Mouse (Mus musculus): ENCODE measurements at regions not wholly inside any gene's neighbourhood (a gene's known extent, or its start where the extent isn't known, plus 50 kb on each side); places are given as distances from the start of the nearest gene placed in this dataset.

DNA sequence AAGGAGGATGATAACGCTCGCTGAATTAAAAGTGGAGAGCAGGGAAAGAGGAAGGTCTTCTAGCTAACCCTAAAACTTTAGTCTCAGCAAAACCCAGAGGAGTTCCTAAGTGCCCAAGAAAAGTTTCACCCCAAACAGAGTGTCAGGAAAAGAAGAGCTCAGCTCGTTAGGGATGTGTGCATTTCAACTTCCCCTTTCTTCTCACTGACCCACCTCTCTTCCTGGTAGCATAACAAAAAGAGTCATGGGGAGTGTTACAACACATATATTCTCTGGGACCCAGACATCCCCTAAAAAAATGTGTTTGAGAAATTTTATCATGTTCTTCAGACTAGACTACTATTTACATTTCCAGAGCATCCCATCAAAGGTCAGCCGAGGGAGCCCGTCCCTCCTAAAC is 432.6 kb downstream of the Mctp2 start:
- H3K27ac ChIP-seq (ENCODE audit: insufficient read depth, low read length): no peak overlapping the region
- TF ChIP-seq CTCF (IDR thresholded peaks at IDR 0.05; ENCODE audit: extremely low read depth, insufficient read depth, low read length) (no peak), POLR2A (IDR thresholded peaks at IDR 0.05; ENCODE audit: extremely low read depth, insufficient read depth, low read length) (no peak)
- no peak overlapping the region for H3K4me3 ChIP-seq (ENCODE audit: insufficient read depth, low read length)
- no peaks in the 10 kb centered on the region for H3K4me1 ChIP-seq (ENCODE audit: control insufficient read depth, insufficient read depth, low read length)

- Histone ChIP-seq H3K27ac (ENCODE audit: insufficient read depth, low read length) (no peak overlapping the region), H3K4me1 (ENCODE audit: control insufficient read depth, insufficient read depth, low read length) (no peaks in the 10 kb centered on the region), H3K4me3 (ENCODE audit: insufficient read depth, low read length) (no peak overlapping the region)
- TF ChIP-seq CTCF (IDR thresholded peaks at IDR 0.05; ENCODE audit: extremely low read depth, insufficient read depth, low read length) (no peak), POLR2A (IDR thresholded peaks at IDR 0.05; ENCODE audit: extremely low read depth, insufficient read depth, low read length) (no peak)
Measured at GRCm38 (mm10) chr7:71872912-71873311, 433.5 kb downstream of the Mctp2 start.

- H3K27ac ChIP-seq (ENCODE audit: insufficient read depth, low read length): no peak overlapping the region
- TF ChIP-seq CTCF (IDR thresholded peaks at IDR 0.05; ENCODE audit: extremely low read depth, insufficient read depth, low read length) (peak; percentile 94), POLR2A (IDR thresholded peaks at IDR 0.05; ENCODE audit: extremely low read depth, insufficient read depth, low read length) (no peak)
- H3K4me3 ChIP-seq (ENCODE audit: insufficient read depth, low read length): no peak overlapping the region
- H3K4me1 ChIP-seq (ENCODE audit: control insufficient read depth, insufficient read depth, low read length): no peaks in the 10 kb centered on the region
Measured at GRCm38 (mm10) chr7:71867090-71867489, 439.3 kb downstream of the Mctp2 start.

GRCm38 (mm10) chr7:71865371-71866166 is 440.8 kb downstream of the Mctp2 start:
- H3K27ac ChIP-seq (ENCODE audit: insufficient read depth, low read length): no peak overlapping the region
- H3K4me3 ChIP-seq (ENCODE audit: insufficient read depth, low read length): no peak overlapping the region
- TF ChIP-seq POLR2A (IDR thresholded peaks at IDR 0.05; ENCODE audit: extremely low read depth, insufficient read depth, low read length) (no peak), CTCF (IDR thresholded peaks at IDR 0.05; ENCODE audit: extremely low read depth, insufficient read depth, low read length) (no peak)
- H3K4me1 ChIP-seq (ENCODE audit: control insufficient read depth, insufficient read depth, low read length): no peaks in the 10 kb centered on the region

DNA sequence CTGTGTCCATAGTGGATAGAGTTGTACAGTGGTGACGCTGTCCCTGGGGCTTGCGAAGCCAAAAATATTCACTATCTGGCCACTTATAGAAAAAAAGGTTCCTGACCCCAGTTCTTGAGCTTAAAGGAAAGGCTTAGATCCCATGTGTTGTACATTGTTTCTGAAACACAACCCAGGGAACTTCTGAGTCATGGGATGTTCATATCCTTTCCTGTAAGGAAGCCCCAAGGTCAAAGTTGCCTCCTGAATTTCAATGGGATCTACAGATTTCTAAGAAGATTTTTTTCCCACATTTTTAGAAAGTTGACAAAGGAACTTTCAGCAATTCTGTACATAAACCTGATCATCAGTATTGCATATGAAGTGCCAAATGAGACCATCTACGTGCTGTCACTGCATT is 453.5 kb downstream of the Mctp2 start:
- Histone ChIP-seq H3K4me3 (ENCODE audit: insufficient read depth, low read length) (no peak overlapping the region), H3K27ac (ENCODE audit: insufficient read depth, low read length) (no peak overlapping the region)
- TF ChIP-seq POLR2A (IDR thresholded peaks at IDR 0.05; ENCODE audit: extremely low read depth, insufficient read depth, low read length): no peak
- TF ChIP-seq CTCF (IDR thresholded peaks at IDR 0.05; ENCODE audit: extremely low read depth, insufficient read depth, low read length): no peak

DNA sequence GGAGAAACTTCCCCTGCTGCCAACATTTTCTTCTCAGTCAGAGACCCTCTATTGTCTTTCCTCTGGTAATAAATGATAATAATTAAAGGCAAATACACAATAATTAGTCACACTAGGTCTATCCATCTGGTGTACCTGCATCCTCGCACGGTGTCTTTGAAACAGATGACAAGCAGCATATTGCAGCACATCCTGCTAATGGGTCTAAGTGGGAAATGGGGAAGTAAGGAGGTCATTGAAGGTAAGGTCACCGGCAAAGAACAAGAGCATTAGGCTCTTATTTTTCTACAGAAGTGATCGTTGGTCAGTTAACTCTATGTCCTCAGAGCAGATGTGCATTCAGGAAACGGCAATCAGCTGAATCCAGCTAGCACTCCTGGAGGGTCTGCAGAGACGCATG is 457.2 kb downstream of the Mctp2 start:
- Histone ChIP-seq H3K4me3 (ENCODE audit: insufficient read depth, low read length) (no peak overlapping the region), H3K4me1 (ENCODE audit: control insufficient read depth, insufficient read depth, low read length) (no peaks in the 10 kb centered on the region), H3K27ac (ENCODE audit: insufficient read depth, low read length) (no peak overlapping the region)
- TF ChIP-seq POLR2A (IDR thresholded peaks at IDR 0.05; ENCODE audit: extremely low read depth, insufficient read depth, low read length): no peak
- TF ChIP-seq CTCF (IDR thresholded peaks at IDR 0.05; ENCODE audit: extremely low read depth, insufficient read depth, low read length): no peak

More for the DNA sequence above, 453.5 kb downstream of the Mctp2 start:
- no peaks in the 10 kb centered on the region for H3K4me1 ChIP-seq (ENCODE audit: control insufficient read depth, insufficient read depth, low read length)

GRCm38 (mm10) chr7:71837845-71838244 is 468.6 kb downstream of the Mctp2 start:
- TF ChIP-seq POLR2A (IDR thresholded peaks at IDR 0.05; ENCODE audit: extremely low read depth, insufficient read depth, low read length) (no peak), CTCF (IDR thresholded peaks at IDR 0.05; ENCODE audit: extremely low read depth, insufficient read depth, low read length) (no peak)
- Histone ChIP-seq H3K4me1 (ENCODE audit: control insufficient read depth, insufficient read depth, low read length) (no peaks in the 10 kb centered on the region), H3K27ac (ENCODE audit: insufficient read depth, low read length) (no peak overlapping the region), H3K4me3 (ENCODE audit: insufficient read depth, low read length) (no peak overlapping the region)

- Histone ChIP-seq H3K4me3 (ENCODE audit: insufficient read depth, low read length) (no peak overlapping the region), H3K27ac (ENCODE audit: insufficient read depth, low read length) (no peak overlapping the region), H3K4me1 (ENCODE audit: control insufficient read depth, insufficient read depth, low read length) (no peaks in the 10 kb centered on the region)
- TF ChIP-seq CTCF (IDR thresholded peaks at IDR 0.05; ENCODE audit: extremely low read depth, insufficient read depth, low read length): no peak
- TF ChIP-seq POLR2A (IDR thresholded peaks at IDR 0.05; ENCODE audit: extremely low read depth, insufficient read depth, low read length): no peak
Measured at GRCm38 (mm10) chr7:71831790-71832525, 474.4 kb downstream of the Mctp2 start.

- H3K27ac ChIP-seq (ENCODE audit: insufficient read depth, low read length): no peak overlapping the region
- no peaks in the 10 kb centered on the region for H3K4me1 ChIP-seq (ENCODE audit: control insufficient read depth, insufficient read depth, low read length)
- no peak overlapping the region for H3K4me3 ChIP-seq (ENCODE audit: insufficient read depth, low read length)
- TF ChIP-seq POLR2A (IDR thresholded peaks at IDR 0.05; ENCODE audit: extremely low read depth, insufficient read depth, low read length) (no peak), CTCF (IDR thresholded peaks at IDR 0.05; ENCODE audit: extremely low read depth, insufficient read depth, low read length) (no peak)
Measured at GRCm38 (mm10) chr7:71829567-71829966, 476.8 kb downstream of the Mctp2 start.

- no peaks in the 10 kb centered on the region for H3K4me1 ChIP-seq (ENCODE audit: control insufficient read depth, insufficient read depth, low read length)
- H3K27ac ChIP-seq (ENCODE audit: insufficient read depth, low read length): no peak overlapping the region
- TF ChIP-seq POLR2A (IDR thresholded peaks at IDR 0.05; ENCODE audit: extremely low read depth, insufficient read depth, low read length) (no peak), CTCF (IDR thresholded peaks at IDR 0.05; ENCODE audit: extremely low read depth, insufficient read depth, low read length) (no peak)
- H3K4me3 ChIP-seq (ENCODE audit: insufficient read depth, low read length): no peak overlapping the region
Measured at GRCm38 (mm10) chr7:71816138-71816537, 464.9 kb upstream of the Gm10295 start.
